Mouse (Mus musculus) urinary bladder, postnatal 14 days (tissue): ENCODE results near the gene Notch1.

Experiments used
- DNase-seq: peaks from one replicate; pipeline ENCODE4 v3.0.0; 2021; ENCODE audit warnings: low spot score

Notch1 gene

DNA sequence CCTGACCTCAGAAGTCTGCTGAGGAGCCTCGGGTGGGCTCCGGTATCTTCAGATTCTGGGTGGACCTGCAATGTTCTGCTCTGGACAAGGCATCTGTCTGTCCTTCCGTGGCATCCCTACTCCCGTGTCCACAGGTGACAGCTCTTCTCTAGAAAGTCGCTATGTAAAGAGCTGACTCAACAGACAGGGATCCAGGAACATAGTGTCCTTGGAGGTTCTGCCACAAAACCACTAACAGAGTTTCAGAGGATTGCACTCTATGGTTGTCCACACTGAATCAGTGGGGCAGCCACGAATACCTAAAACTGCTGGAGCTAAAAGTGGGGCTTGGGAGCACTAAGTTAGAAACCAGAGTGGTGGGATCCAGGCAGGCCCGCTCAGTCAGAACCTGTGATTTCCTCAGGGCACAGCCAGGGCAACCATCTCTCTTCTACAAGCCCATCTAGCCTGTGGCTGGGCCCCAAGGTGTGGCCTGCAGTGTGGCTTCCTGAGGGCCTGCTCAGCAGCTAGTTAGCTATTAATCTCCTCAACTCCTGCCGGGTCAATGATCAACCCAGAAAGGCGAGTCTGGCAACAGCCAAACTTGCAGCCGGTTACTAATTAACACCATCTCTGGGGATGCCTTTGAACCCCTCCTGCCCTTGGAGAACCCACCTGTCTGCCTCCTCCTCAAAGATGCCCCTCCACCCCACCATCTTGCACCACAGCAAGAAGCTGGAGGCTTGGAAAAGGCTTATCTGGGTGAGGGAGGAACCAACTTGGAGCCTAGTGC lies 34.6 kb downstream of the Notch1 start:
- DNase-seq = peak; percentile 71

GRCm38 (mm10) chr2:26480911-26481310 lies 35.6 kb downstream of the Notch1 start:
- no peak for DNase-seq

DNA sequence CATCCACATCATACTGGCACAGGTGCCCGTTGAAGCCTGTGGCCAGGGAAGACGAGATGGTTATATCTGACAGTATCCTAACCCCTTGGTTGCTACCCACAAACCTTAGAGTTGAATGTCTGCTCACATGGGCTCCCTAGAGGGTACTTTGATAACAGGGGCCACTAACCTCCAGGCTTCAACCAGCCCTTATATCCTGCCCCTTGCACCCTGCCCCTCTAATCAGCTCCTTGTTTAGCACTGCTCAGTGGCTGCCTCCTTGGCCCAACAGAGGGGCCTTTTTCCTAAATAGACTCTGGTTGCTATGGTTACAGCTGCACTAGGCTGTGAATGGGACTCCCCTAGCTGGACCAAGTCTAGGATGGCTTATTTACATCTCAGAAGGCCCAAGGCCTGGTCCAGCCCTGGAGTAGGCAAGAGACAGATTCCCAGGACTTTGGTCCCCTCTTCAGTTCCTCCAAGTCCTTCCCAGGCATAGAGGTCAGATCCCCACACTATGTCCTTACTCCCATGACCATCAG lies 37.7 kb downstream of the Notch1 start:
- no peak for DNase-seq

DNA sequence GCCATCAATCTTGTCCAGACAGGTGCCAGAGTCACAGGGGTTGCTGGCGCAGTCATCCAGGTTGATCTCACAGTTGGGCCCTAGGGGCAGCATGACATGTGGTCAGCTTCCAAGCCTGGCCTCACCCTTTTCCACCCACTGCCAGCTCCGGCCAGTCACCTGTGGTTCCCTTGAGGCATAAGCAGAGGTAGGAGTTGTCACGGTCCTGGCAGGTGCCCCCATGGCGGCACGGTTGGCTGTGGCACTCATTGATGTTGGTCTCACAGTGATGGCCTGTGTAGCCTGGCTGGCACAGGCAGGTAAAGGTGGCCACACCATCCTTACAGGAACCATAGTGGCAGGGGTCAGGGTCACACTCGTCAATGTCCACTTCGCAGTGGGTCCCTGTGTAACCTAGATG lies 38.6 kb downstream of the Notch1 start:
- no peak for DNase-seq

DNA sequence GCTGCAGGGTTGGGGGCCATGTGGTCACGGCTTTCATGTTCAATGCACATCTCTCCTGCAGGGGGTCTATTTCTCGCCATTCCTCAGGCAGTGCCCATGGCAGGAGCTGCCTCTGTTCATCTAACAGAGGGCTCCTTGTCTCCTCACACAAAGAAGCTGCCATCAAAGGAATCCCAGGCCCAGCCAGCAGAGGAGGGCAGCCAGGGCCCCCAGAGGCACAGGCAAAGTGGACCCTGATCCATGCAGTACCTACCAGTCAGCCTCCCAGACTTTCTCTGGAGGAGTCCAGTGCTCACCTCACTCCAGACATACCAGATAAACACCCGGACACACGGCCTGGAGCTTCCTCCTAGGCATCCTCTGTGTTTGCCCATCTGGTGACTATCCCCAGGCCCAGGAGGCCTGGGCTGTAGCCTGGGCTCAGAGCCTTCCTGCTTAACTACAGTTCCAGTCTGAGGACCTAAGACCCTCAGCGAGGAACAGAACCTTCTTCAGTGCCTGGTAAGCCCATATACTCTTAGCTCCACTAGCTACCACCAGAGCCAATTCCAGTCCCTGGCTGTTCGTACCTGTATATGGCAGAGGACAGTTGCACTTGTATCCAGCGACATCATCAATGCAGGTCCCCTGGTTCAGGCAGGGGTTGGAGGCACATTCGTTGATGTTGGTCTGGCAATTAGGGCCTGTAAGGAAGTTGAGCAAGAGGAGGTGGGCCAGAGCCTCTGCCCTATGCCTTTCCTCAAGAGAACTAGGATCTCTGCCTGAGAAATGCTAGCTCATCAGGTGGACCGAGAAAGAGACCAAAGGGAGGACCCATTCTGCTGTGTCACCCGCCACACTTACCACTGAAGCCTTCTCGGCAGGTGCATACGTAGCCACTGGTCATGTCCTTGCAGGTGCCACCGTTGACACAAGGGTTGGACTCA lies 40.7 kb downstream of the Notch1 start:
- DNase-seq = no peak

DNA sequence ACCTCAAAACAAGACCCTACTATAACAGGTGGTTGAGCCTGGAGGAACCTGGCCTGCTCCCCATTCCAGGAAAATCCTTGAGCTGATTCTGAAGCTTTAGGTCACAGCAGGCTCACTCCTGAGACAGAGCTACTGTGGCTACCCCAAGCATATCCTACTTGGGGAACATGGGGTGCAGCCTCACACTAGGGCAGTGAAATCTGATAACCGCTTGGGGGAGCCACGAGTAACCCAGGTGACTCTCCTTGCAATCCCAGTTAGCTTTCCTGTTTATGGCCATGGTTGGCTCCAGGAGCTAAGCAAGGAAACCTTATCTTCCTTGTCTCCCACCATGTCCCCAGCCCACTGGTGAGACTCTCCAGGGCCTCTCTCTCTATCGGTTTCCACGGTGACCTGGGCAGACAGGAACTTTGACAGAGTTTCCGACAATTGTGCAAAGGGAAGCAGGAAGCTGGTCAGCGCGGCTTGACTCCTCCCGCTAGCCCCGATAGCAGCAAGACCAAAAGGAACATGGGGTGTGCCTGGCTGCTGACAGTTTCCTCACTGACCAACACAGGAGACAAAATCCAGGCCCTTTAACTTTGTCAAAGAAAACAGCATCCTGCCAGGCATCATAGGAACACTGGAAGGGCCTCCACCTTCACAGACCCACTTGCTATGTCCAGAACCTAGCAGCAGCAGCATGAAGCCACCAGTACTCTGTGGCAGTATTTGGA lies 41.5 kb downstream of the Notch1 start:
- no peak for DNase-seq

GRCm38 (mm10) chr2:26472312-26473090 lies 44.0 kb downstream of the Notch1 start:
- no peak for DNase-seq

- no peak for DNase-seq
These were observed 44.7 kb downstream of the Notch1 start for GRCm38 (mm10) chr2:26471652-26472285.

- DNase-seq = no peak
These were observed 45.5 kb downstream of the Notch1 start for GRCm38 (mm10) chr2:26470967-26471366.

DNA sequence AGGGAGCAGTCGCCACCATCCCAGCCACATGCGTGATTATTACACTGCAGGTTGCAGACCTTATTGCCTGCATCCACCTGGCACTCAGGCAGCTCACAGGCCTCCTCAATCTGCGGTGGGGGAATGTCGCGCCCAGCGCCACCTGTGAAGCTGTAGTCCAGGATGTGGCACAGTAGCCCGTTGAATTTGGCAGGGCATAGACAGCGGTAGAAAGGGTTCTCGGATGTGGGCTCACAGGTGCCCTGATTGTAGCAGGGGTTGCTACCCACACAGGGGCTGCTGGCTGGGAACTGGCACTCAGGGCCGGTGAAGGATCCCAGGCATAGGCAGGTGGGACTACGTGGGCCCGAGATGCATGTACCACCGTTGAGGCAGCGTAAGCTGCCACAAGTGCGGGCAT lies 48.1 kb downstream of the Notch1 start:
- DNase-seq = no peak

- DNase-seq = no peak
These were observed 53.1 kb downstream of the Notch1 start for GRCm38 (mm10) chr2:26463412-26463811.

DNA sequence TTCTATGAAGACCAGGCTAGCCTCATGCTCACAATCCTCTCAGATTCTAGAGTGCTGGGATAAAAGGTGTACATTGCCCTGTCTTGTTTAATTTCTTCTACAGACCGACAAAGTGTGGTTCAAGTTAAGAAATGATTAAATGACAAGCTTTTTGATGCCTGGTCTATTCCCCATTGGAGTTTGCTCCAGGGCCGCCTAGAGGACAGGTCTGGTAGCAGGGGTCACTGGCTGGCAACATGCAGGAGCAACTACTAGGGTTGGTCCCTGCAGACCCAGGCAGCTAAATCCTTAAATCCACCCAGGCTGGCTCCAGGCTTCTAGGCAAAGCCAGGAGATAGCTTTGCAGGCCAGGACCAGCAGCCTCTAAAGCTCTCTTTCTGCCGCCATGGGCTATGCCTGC lies 53.5 kb downstream of the Notch1 start:
- DNase-seq = no peak

DNA sequence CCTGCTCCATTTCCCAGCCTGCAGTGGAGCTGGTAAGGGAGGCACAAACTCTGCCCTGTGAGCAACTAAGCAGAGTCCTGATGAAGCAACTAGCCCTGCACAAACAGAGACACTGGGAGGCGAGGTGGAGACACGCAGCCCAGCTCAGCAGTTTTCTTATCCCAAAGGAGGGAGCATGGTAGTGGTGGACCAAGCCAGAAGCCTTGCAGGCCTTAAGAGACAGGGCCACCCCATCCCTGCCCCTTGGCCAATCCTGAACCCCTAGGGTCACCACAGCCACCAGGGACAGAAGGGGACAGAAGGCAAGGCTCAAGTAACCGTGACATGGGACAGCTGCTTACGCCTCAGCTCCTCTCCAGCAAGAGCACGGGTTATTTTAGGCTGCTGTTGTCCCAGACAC lies 54.8 kb downstream of the Notch1 start:
- no peak for DNase-seq

- DNase-seq = peak; percentile 43
These were observed 55.6 kb downstream of the Notch1 start for GRCm38 (mm10) chr2:26460837-26461236.

DNA sequence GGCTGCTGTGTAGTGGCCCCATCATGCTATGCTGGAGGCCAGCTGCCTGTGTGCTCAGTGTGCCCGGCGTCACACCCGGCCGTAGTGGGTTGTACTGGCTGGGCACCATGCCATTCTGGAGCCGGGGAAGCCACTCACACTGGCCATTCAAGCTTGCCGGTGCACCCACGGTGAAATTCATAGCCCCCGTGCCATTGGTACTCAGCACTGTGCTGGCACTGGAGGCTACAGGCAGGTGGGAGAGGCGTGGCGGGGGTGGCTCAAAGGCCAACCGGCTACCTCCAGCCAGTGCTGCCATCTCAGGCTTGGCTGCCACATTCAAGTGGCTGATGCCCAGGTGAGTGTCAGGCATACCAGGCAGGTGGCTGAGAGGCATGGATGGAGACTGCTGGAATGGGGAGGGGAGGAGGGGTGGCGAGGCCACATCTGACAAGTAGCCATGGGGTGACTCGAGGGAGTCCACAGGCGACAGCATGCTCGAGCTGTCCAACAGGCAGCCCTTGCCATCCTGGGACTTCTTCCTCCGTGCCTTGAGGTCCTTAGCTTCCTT lies 56.3 kb downstream of the Notch1 start:
- DNase-seq = no peak

- no peak for DNase-seq
These were observed 57.0 kb downstream of the Notch1 start for GRCm38 (mm10) chr2:26459478-26459877.

GRCm38 (mm10) chr2:26458402-26459124 lies 57.9 kb downstream of the Notch1 start:
- DNase-seq = peak; percentile 66

DNA sequence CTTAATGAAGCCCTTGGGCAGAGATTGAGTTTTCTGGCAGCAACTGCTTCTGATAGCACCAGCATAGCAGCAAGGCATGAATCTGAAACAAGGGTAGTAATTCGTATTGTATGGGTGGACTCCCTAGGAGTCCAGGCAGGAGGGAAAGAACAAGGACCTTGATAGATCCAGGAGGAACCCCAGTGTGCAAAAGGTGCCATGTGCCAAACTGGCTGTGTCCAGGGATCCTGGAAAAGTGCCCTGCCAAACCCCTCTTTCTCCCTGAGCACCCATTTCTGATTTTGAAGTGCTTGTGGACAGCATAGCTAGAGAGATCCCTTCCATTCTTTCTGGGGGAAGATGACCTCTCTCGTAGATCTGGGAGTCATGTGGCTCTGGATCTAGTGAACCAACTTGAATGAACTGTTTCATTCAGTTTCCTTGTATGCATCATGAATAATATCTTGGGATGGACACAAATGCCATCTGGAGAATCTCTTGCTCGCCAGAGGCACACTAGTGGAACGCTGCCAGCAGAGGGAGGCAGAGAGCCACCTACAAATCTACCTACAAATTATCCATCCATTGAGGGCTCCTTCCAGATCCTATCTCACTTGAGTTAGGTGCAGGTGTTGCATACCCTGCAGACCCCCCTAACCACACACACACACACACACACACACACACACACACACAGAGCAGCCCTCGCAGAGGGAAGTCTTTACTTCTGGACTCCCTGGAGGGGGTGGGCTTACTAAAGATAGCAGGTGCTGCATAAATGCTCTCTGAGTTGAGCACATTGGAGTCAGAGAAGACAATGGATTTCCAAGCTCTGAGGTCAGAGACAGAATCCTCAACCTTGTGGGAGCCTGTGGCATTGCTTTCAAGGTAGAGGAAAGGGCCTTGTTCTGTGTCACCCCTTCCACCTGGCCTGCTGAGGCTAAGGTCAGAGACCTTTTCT lies 67.1 kb downstream of the Notch1 start:
- DNase-seq = peak; percentile 78

DNA sequence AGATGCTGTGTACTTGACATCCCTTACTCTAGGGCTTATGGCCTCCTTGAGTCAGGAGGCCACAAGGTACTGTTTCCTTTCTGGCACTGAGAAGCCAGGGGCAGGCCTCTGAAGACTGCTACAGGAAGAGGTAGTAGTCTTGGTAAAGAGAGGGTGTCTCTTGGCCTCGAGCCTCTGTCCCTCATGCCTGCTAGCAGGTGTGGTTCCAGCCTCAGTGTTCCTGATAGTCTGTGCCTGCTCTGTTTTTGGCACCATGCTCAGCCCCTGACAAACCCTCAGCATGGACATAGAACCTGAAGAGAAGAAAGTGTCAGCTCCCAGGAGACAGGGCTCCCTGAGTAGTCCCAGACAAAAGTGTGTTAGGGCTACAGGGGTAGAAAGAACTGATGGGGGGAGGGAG lies 69.0 kb downstream of the Notch1 start:
- DNase-seq = no peak
